Mouse (Mus musculus): ENCODE measurements around the gene Appbp2. TPM values are rescaled to one million over a fixed set of nuclear protein-coding genes. Genes with fewer than 3 reads are reported as not detected.

Appbp2 gene
- total RNA-seq (2014; rRNA removed): 50.2 and 67.8 TPM in 2 replicates
- 26.8 and 41.9 TPM in 2 replicates for polyA plus RNA-seq (2015; fragmentation: Nextera tagmentation; extraction: Ambion mirVana)

DNA sequence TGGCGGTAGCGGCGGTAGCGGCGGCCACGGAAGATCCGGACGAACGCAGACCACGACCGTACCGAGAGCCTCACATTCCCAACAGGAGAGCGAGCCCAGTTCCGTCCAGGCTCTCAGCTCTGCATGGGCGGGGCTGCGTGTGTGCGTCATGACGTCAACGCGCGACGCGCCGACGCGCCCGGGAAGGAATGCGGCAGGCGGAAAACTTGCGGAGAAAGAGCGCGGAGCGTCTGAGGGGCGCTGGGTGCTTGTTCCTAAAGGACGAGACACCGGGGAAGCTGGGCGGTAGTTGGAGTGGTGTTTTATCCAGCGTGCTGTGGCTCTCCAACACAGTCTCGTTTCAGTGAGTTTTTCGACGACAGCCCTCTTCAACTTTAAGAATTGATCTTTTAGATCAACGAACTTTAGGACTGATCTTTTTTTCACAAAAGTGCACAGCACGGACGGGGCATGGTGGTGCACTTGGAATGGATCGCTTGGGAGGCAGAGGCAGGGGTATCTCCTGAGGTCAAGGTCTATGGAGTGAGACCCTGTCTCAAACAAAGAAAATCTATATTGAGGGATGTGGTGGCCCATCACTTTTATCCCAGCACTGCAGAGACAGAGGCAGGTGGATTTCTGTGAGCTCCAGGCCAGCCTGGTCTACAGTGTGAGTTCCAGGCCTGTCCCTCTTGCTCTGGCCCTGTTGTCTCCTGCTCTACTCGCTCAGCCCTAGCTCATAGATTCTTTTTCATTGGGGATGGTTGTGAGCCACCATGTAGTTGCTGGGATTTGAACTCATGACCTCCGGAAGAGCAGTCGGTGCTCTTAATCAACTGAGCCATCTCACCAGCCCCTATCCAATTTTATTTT is at the start of gene Appbp2:
Gene Appbp2, minus strand, starts transcription at position 141 of the 852 bp plus-strand sequence.
- WGBS: 5% methylated on average over 48 of the region's 48 CpGs
- H3K4me3 ChIP-seq (ENCODE audit: low read depth, low read length): peak within 1 kb of the TSS; percentile 96
- ATAC-seq (peak; percentile 97), DNase-seq (peak; percentile 96)
- peak within 1 kb of the TSS; percentile 88 for H3K9ac ChIP-seq
- H3K4me2 ChIP-seq (ENCODE audit: low read depth): peak within 1 kb of the TSS; percentile 66
- H3K36me3 ChIP-seq (ENCODE audit: insufficient read depth): no peaks in the 10 kb centered on the region
- H3K9me3 ChIP-seq (ENCODE audit: low read length): no peaks in the 10 kb centered on the region
- no peak for TF ChIP-seq CTCF (IDR thresholded peaks at IDR 0.05; ENCODE audit: low read depth)
- peaks cover 10% of the 10 kb centered on the region; the same call in 1 of the 2 replicates for H3K4me1 ChIP-seq (ENCODE audit: insufficient read depth)
- H3K27me3 ChIP-seq (ENCODE audit: insufficient read depth, low read length): no peaks in the 10 kb centered on the region
- H3K27ac ChIP-seq (ENCODE audit: low read depth, low read length): peak within 1 kb of the TSS; percentile 99

- no peaks in the 10 kb centered on the region for H3K4me1 ChIP-seq (ENCODE audit: insufficient read depth)
- 77% methylated on average over 15 of the region's 15 CpGs for WGBS
Measured at GRCm38 (mm10) chr11:85281219-85281878, 46.4 kb upstream of the Appbp2 start.

DNA sequence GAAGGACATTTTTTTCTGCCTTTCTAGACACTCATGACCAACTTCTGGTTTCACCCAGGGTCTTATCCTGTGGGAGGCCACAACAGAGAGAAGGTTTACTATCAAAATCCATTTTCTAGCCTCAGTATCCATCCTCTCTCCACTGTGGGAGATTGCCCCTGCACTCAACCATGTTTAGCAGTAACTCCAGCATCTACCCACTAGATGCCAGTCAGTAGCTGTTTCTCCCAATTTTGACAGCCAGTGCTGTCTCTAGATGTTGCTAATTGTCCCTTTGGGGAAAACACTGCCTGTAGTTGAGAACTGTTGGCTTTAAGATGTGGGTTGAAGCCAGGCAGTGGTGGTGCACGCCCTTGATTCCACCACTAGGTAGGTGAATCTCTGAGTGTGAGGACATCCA is 43.2 kb upstream of the Appbp2 start:
- Histone ChIP-seq H3K27ac (ENCODE audit: low read depth, low read length) (no peak overlapping the region), H3K4me3 (ENCODE audit: low read depth, low read length) (no peak overlapping the region), H3K4me2 (ENCODE audit: low read depth) (no peak overlapping the region), H3K27me3 (ENCODE audit: insufficient read depth, low read length) (no peaks in the 10 kb centered on the region), H3K4me1 (ENCODE audit: insufficient read depth) (no peaks in the 10 kb centered on the region), H3K36me3 (ENCODE audit: insufficient read depth) (no peaks in the 10 kb centered on the region), H3K9ac (no peak overlapping the region), H3K9me3 (ENCODE audit: low read length) (no peaks in the 10 kb centered on the region)
- TF ChIP-seq CTCF (IDR thresholded peaks at IDR 0.05; ENCODE audit: low read depth): peak; percentile 40
- ATAC-seq (no peak), DNase-seq (no peak)
- WGBS: 74% methylated on average over 1 of the region's 1 CpGs

More at GRCm38 (mm10) chr11:85281219-85281878, 46.4 kb upstream of the Appbp2 start:
- Histone ChIP-seq H3K4me2 (ENCODE audit: low read depth) (no peak overlapping the region), H3K27me3 (ENCODE audit: insufficient read depth, low read length) (no peaks in the 10 kb centered on the region; the same call in 1 of the 2 replicates), H3K9me3 (ENCODE audit: low read length) (no peaks in the 10 kb centered on the region), H3K27ac (ENCODE audit: low read depth, low read length) (no peak overlapping the region), H3K4me3 (ENCODE audit: low read depth, low read length) (no peak overlapping the region), H3K36me3 (ENCODE audit: insufficient read depth) (no peaks in the 10 kb centered on the region), H3K9ac (no peak overlapping the region)
- DNase-seq (no peak), ATAC-seq (no peak)
- TF ChIP-seq CTCF (IDR thresholded peaks at IDR 0.05; ENCODE audit: low read depth): no peak

DNA sequence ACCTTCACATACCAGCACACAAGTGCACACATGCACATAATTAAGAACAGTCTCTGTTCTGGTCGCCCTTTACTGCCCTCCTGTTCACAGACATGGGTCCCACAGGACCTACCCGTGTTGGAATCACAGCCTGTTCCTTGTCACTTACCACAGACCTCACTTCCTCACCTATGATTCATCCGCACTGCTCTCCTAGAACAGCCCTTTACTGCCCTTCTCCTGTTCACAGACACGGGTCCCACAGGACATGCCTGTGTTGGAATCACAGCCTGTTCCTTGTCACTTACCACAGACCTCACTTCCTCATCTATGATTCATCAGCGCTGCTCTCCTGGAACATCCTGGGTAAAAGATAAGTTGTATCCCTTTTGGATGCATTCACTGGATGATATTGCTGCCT is 42.7 kb upstream of the Appbp2 start:
- ATAC-seq: no peak
- Histone ChIP-seq H3K4me3 (ENCODE audit: low read depth, low read length) (no peak overlapping the region), H3K9ac (no peak overlapping the region), H3K27me3 (ENCODE audit: insufficient read depth, low read length) (no peaks in the 10 kb centered on the region), H3K36me3 (ENCODE audit: insufficient read depth) (no peaks in the 10 kb centered on the region), H3K4me1 (ENCODE audit: insufficient read depth) (no peaks in the 10 kb centered on the region), H3K4me2 (ENCODE audit: low read depth) (no peak overlapping the region), H3K27ac (ENCODE audit: low read depth, low read length) (no peak overlapping the region), H3K9me3 (ENCODE audit: low read length) (no peaks in the 10 kb centered on the region)
- DNase-seq: no peak
- TF ChIP-seq CTCF (IDR thresholded peaks at IDR 0.05; ENCODE audit: low read depth): no peak
- WGBS: 76% methylated on average over 5 of the region's 5 CpGs

DNA sequence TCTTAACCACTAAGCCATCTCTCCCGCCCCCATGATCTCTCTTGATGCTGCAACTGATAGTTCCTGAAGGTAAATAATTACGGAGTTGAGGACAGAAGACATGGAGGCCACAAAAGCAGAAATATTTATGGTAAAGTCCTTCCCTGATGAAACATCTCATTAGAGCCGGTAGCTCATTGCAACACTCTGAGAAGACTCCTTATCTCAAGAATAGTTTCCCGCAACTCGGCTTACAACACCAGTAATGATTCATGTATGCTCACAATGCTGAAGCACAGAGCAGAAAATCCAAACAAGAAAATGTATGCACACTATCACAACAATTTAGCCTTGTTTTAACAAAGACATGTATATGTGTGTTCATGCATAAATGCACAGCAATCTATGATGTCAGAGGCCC is 40.2 kb upstream of the Appbp2 start:
- H3K4me3 ChIP-seq (ENCODE audit: low read depth, low read length): no peak overlapping the region
- no peak for TF ChIP-seq CTCF (IDR thresholded peaks at IDR 0.05; ENCODE audit: low read depth)
- no peaks in the 10 kb centered on the region for H3K36me3 ChIP-seq (ENCODE audit: insufficient read depth)
- 82% methylated on average over 5 of the region's 5 CpGs for WGBS
- no peak for DNase-seq
- H3K27ac ChIP-seq (ENCODE audit: low read depth, low read length): no peak overlapping the region
- no peaks in the 10 kb centered on the region for H3K9me3 ChIP-seq (ENCODE audit: low read length)
- ATAC-seq: no peak
- H3K4me1 ChIP-seq (ENCODE audit: insufficient read depth): no peaks in the 10 kb centered on the region
- no peaks in the 10 kb centered on the region for H3K27me3 ChIP-seq (ENCODE audit: insufficient read depth, low read length)
- H3K9ac ChIP-seq: no peak overlapping the region
- H3K4me2 ChIP-seq (ENCODE audit: low read depth): no peak overlapping the region

GRCm38 (mm10) chr11:85273299-85273698 is 38.4 kb upstream of the Appbp2 start:
- H3K27ac ChIP-seq (ENCODE audit: low read depth, low read length): no peak overlapping the region
- no peaks in the 10 kb centered on the region for H3K4me1 ChIP-seq (ENCODE audit: insufficient read depth)
- TF ChIP-seq CTCF (IDR thresholded peaks at IDR 0.05; ENCODE audit: low read depth): peak; percentile 38; the same call in 1 of the 2 replicates
- no peaks in the 10 kb centered on the region for H3K9me3 ChIP-seq (ENCODE audit: low read length)
- WGBS: 71% methylated on average over 6 of the region's 6 CpGs
- no peak overlapping the region for H3K4me3 ChIP-seq (ENCODE audit: low read depth, low read length)
- no peak overlapping the region for H3K4me2 ChIP-seq (ENCODE audit: low read depth)
- no peak for DNase-seq
- no peak for ATAC-seq
- no peaks in the 10 kb centered on the region for H3K36me3 ChIP-seq (ENCODE audit: insufficient read depth)
- H3K27me3 ChIP-seq (ENCODE audit: insufficient read depth, low read length): no peaks in the 10 kb centered on the region
- no peak overlapping the region for H3K9ac ChIP-seq

GRCm38 (mm10) chr11:85270631-85271030 is 35.7 kb upstream of the Appbp2 start:
- Histone ChIP-seq H3K36me3 (ENCODE audit: insufficient read depth) (no peaks in the 10 kb centered on the region), H3K9me3 (ENCODE audit: low read length) (no peaks in the 10 kb centered on the region), H3K9ac (no peak overlapping the region), H3K4me2 (ENCODE audit: low read depth) (no peak overlapping the region), H3K4me3 (ENCODE audit: low read depth, low read length) (no peak overlapping the region), H3K4me1 (ENCODE audit: insufficient read depth) (no peaks in the 10 kb centered on the region), H3K27me3 (ENCODE audit: insufficient read depth, low read length) (no peaks in the 10 kb centered on the region), H3K27ac (ENCODE audit: low read depth, low read length) (no peak overlapping the region)
- ATAC-seq (no peak), DNase-seq (peak; percentile 14)
- TF ChIP-seq CTCF (IDR thresholded peaks at IDR 0.05; ENCODE audit: low read depth): peak; percentile 50
- WGBS: 59% methylated on average over 3 of the region's 3 CpGs

Measured in forebrain, postnatal 0 days (tissue).